Mouse (Mus musculus) ES-E14 (cell line): ENCODE measurements around the gene Aldh9a1. TPM values are rescaled to one million over a fixed set of nuclear protein-coding genes. Genes with fewer than 3 reads are reported as not detected.

Experiments
- DNase-seq: peaks from one replicate; pipeline ENCODE4 v3.0.0-alpha.2; 2013; ENCODE audit warnings: low read depth, low spot score
- H3K27ac ChIP-seq: 2 replicates; pipeline ENCODE4 v1.5.1; 2012; ENCODE audit warnings: low read depth, mild to moderate bottlenecking, low read length, moderate library complexity, mixed read lengths; ENCODE audit not compliant: poor library complexity, insufficient read depth, severe bottlenecking
- H3K36me3 ChIP-seq: 2 replicates; pipeline ENCODE4 v1.6.1; 2012; ENCODE audit warnings: mild to moderate bottlenecking, low read length, moderate library complexity, mixed read lengths; ENCODE audit not compliant: control insufficient read depth, poor library complexity, insufficient read depth, severe bottlenecking
- H3K4me1 ChIP-seq, 2 experiments: fragments of 150-350 bp in 1 of 2; sonication (generic) in 1 of 2; 2 replicates each; pipeline ENCODE4 v1.6.1; 2012; ENCODE audit warnings: low read length in 2 of 2, mild to moderate bottlenecking in 1 of 2, mixed read lengths in 1 of 2; ENCODE audit not compliant: control insufficient read depth in 2 of 2, insufficient read depth in 2 of 2, poor library complexity in 1 of 2
- H3K4me3 ChIP-seq, 2 experiments: fragments of 150-350 bp in 1 of 2; sonication (generic) in 1 of 2; 2 replicates each; pipeline ENCODE4 v1.5.1; 2012; ENCODE audit warnings: low read length in 2 of 2, low read depth in 1 of 2, mild to moderate bottlenecking in 1 of 2, mixed read lengths in 1 of 2; ENCODE audit not compliant: insufficient read depth in 1 of 2, poor library complexity in 1 of 2, severe bottlenecking in 1 of 2
- H3K9ac ChIP-seq: 2 replicates; pipeline ENCODE4 v1.6.1; 2012; ENCODE audit warnings: low read depth, mild to moderate bottlenecking, low read length, mixed read lengths; ENCODE audit not compliant: poor library complexity, insufficient read depth, severe bottlenecking
- H3K9me3 ChIP-seq: fragments of 150-350 bp; sonication (generic); 2 replicates; pipeline ENCODE4 v1.6.1; 2012; ENCODE audit warnings: low read depth, mild to moderate bottlenecking, low read length; ENCODE audit not compliant: control insufficient read depth, insufficient read depth
- CHD2 ChIP-seq: IDR thresholded peaks from 2 replicates; pipeline ENCODE4 v1.6.1; 2014; ENCODE audit warnings: mild to moderate bottlenecking, low read depth, low read length, inconsistent platforms
- HCFC1 ChIP-seq: IDR thresholded peaks from 2 replicates; pipeline ENCODE4 v1.6.1; 2012; ENCODE audit warnings: low read length, inconsistent platforms, borderline replicate concordance; ENCODE audit not compliant: insufficient read depth
- MAFK ChIP-seq: IDR thresholded peaks from 2 replicates; pipeline ENCODE4 v1.6.1; 2014; ENCODE audit warnings: mild to moderate bottlenecking, low read depth, low read length, inconsistent platforms; ENCODE audit not compliant: insufficient read depth
- ZC3H11A ChIP-seq: IDR thresholded peaks from 2 replicates; pipeline ENCODE4 v1.6.1; 2012; ENCODE audit warnings: low read depth, mild to moderate bottlenecking, inconsistent platforms, low read length, borderline replicate concordance
- ZNF384 ChIP-seq: IDR thresholded peaks from 2 replicates; pipeline ENCODE4 v1.6.1; 2012; ENCODE audit warnings: low read depth, low read length, inconsistent platforms
- in situ Hi-C, 2 experiments: fragments of 600-800 bp; cut with MboI; formaldehyde crosslinking; loops; one replicate each; pipeline ENCODE4 v1.15.1; 2025; ENCODE audit warnings: low sequenced_read_pairs in 2 of 2, inconsistent platforms in 1 of 2; ENCODE audit not compliant: unreplicated experiment in 2 of 2
- total RNA-seq: library from RNA; depleted of rRNA; stranded (reverse); fragments of 300-350 nt; gene quantifications from 2 replicates; pipeline ENCODE4 v1.2.3, GENCODE M21; 2012

Aldh9a1 gene
- total RNA-seq, 1 experiment, result 26.8 TPM

DNA sequence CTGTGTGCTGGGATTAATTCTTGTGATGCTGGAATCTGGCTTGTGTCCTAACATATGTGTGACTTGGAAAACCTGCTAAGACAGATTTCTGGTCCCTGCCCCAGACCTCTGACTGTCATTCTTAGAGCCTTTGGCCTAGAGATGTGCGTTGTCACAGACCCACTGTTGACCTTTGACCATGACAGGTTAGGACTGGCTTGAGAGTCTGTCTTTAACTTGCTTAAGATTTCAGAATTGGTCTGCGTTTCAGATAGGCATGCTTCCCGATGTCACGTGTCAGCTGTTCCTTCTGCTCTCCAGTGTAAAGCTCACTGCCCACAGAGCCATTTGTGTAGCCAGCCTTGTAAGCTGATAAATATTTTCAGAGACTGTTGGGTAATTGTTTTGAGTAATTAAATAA lies 13.0 kb downstream of the Aldh9a1 start:
- no peak for DNase-seq
- H3K27ac ChIP-seq, result no peak overlapping the region
- no peak for TF ChIP-seq CHD2
- no peak for TF ChIP-seq MAFK
- TF ChIP-seq ZNF384, result no peak
- no peak for TF ChIP-seq ZC3H11A
- TF ChIP-seq HCFC1, result no peak
- peaks cover 29% of the 10 kb centered on the region for H3K36me3 ChIP-seq
- in situ Hi-C loops, result no loop called here
- H3K9ac ChIP-seq, result no peak overlapping the region
- no peaks in the 10 kb centered on the region for H3K9me3 ChIP-seq
- no peaks in the 10 kb centered on the region for H3K4me1 ChIP-seq
- H3K4me3 ChIP-seq, result no peak overlapping the region

DNA sequence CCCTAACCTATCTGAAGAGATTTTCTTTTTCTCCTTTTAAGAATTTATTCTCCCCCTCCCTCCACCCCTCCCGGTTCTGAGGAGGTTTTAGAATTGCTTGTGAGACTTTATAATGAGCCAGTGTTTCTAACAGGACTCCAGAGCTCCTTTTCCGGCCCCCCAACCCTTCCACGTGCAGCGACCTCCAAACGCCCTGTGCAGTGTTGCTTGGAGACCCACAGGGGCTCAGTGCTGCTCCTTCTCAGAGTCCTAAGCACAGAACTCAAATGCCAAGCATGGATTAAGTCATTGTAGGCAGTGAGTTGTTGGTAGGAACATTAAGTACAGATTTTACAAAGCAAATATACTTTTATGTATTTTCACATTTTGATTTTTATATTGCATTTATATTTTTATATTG lies 13.5 kb downstream of the Aldh9a1 start:
- Histone ChIP-seq H3K9me3 (no peaks in the 10 kb centered on the region), H3K9ac (no peak overlapping the region), H3K4me3 (no peak overlapping the region), H3K27ac (no peak overlapping the region), H3K36me3 (peaks cover 29% of the 10 kb centered on the region), H3K4me1 (no peaks in the 10 kb centered on the region)
- in situ Hi-C loops, result no loop called here
- TF ChIP-seq CHD2, result no peak
- no peak for TF ChIP-seq ZNF384
- no peak for TF ChIP-seq ZC3H11A
- no peak for TF ChIP-seq MAFK
- TF ChIP-seq HCFC1, result no peak
- DNase-seq, result no peak

DNA sequence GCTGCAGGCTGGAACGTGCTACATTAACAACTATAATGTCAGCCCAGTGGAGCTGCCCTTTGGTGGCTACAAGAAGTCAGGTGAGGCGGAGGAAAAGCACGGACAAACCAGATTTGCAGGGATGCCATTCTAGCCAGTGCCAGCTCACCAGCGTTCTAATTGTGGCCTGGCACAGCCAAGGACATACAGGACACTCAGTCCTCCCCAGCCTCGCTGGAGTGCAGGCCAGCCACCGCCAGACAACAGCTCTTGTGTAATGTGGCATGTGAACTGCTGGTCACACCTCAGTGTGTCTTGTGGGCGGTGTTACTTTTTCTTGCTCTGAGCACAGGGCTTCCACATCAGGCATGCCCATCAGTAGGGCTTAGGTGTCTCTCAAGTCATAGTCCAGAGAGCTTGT lies 16.0 kb downstream of the Aldh9a1 start:
- Histone ChIP-seq H3K9ac (no peak overlapping the region), H3K27ac (no peak overlapping the region), H3K4me3 (no peak overlapping the region), H3K9me3 (no peaks in the 10 kb centered on the region), H3K36me3 (peaks cover 23% of the 10 kb centered on the region), H3K4me1 (no peaks in the 10 kb centered on the region)
- in situ Hi-C loops, result no loop called here
- TF ChIP-seq HCFC1, result no peak
- TF ChIP-seq ZC3H11A, result no peak
- no peak for TF ChIP-seq CHD2
- no peak for TF ChIP-seq ZNF384
- TF ChIP-seq MAFK, result no peak
- DNase-seq, result no peak

DNA sequence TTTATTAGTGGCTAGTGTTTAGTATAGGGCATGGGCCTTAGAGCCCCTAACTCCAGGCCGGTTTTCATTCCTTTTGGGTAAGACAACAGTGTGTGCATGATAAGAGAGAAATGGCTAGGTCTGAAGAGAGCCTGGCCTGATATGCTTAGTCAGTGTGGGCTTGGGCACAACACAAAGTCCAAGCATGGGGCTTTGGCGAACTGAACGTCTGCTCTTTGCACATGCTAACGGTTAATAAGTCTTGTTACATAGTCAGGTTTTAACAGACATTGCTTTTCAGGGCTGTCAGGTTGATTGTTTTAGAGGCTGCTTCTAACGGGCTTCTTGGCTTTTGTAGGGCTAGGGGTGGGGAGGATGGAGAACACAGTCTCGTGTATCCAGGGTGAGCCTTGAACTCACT lies 16.8 kb downstream of the Aldh9a1 start:
- Histone ChIP-seq H3K36me3 (peaks cover 17% of the 10 kb centered on the region), H3K9ac (no peak overlapping the region), H3K9me3 (no peaks in the 10 kb centered on the region), H3K4me1 (no peaks in the 10 kb centered on the region), H3K4me3 (no peak overlapping the region), H3K27ac (no peak overlapping the region)
- DNase-seq, result no peak
- in situ Hi-C loops, result no loop called here
- TF ChIP-seq MAFK, result no peak

DNA sequence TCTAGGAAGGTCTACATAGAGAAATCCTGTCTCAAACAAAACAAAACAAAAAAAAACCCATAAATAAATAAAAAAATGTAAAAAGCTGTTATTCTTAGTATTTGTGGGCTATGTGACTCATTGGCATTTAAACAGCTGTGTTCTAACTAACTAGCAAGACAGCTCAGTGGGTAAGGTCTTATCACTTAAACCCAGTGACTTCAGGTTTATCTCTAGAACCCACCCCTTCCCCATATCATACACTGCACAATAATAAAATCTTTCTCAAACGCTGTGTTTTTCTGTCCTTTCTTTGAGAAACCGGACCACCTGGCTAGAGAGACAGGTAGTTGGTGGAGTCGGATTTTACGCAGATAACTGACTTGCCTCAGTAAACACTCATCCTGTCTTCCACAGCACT lies 18.2 kb downstream of the Aldh9a1 start:
- no peak for DNase-seq
- no peaks in the 10 kb centered on the region for H3K4me1 ChIP-seq
- no peak overlapping the region for H3K9ac ChIP-seq
- TF ChIP-seq ZNF384 (no peak), ZC3H11A (no peak), HCFC1 (no peak), MAFK (no peak), CHD2 (no peak)
- H3K4me3 ChIP-seq, result no peak overlapping the region
- no peaks in the 10 kb centered on the region for H3K9me3 ChIP-seq
- H3K36me3 ChIP-seq, result peaks cover 17% of the 10 kb centered on the region
- no peak overlapping the region for H3K27ac ChIP-seq
- in situ Hi-C loops, result no loop called here
